Mouse (Mus musculus) liver, adult 2 months (tissue): Measurements from ENCODE around the gene Tbc1d30. TPM values are rescaled to one million over a fixed set of nuclear protein-coding genes. Genes with fewer than 3 reads are reported as not detected.

Experiments used
- DNase-seq: peaks from one replicate; pipeline ENCODE4 v3.0.0-alpha.2; 2011; ENCODE audit warnings: low read depth, low spot score; ENCODE audit errors: extremely low read depth
- H3K27ac ChIP-seq: fragments of 200-500 bp; replicated peaks from 2 replicates; pipeline ENCODE4 v1.5.1; 2012; ENCODE audit warnings: low read depth, mild to moderate bottlenecking, control low read depth, inconsistent platforms, low read length; ENCODE audit not compliant: insufficient read depth
- H3K27me3 ChIP-seq: fragments of 200-500 bp; 2 replicates; pipeline ENCODE4 v1.6.1; 2012; ENCODE audit warnings: mild to moderate bottlenecking, moderate library complexity, low read length, inconsistent platforms; ENCODE audit not compliant: control insufficient read depth, insufficient read depth
- H3K36me3 ChIP-seq: fragments of 200-500 bp; 2 replicates; pipeline ENCODE4 v1.6.1; 2012; ENCODE audit warnings: low read length, inconsistent platforms; ENCODE audit not compliant: control insufficient read depth, insufficient read depth
- H3K4me1 ChIP-seq: fragments of 200-500 bp; 2 replicates; pipeline ENCODE4 v1.6.1; 2011; ENCODE audit warnings: low read length; ENCODE audit not compliant: control insufficient read depth, insufficient read depth
- H3K4me3 ChIP-seq: fragments of 200-500 bp; 2 replicates; pipeline ENCODE4 v1.5.1; 2011; ENCODE audit warnings: low read depth, mild to moderate bottlenecking, control low read depth, low read length, moderate library complexity; ENCODE audit not compliant: insufficient read depth
- H3K79me2 ChIP-seq: fragments of 200-500 bp; 2 replicates; pipeline ENCODE4 v1.6.1; 2012; ENCODE audit warnings: inconsistent platforms, mild to moderate bottlenecking, low read length, moderate library complexity; ENCODE audit not compliant: control insufficient read depth, insufficient read depth
- H3K9ac ChIP-seq: fragments of 200-500 bp; 2 replicates; pipeline ENCODE4 v1.6.1; 2012; ENCODE audit warnings: low read depth, mild to moderate bottlenecking, control low read depth, inconsistent platforms, low read length
- CTCF ChIP-seq: fragments of 200-500 bp; IDR thresholded peaks from 2 replicates; pipeline ENCODE4 v1.5.1; 2011; ENCODE audit warnings: low read depth, low read length, control low read depth
- POLR2A ChIP-seq: fragments of 200-500 bp; IDR thresholded peaks from 2 replicates; pipeline ENCODE4 v1.6.1; 2011; ENCODE audit warnings: low read length, control low read depth; ENCODE audit not compliant: insufficient read depth; ENCODE audit errors: extremely low read depth
- WGBS: fragments of 180-500 bp; shearing (Covaris S2); methylation state at CpG from one replicate; pipeline ENCODE4 v1.1.7; 2018; 5-methylcytosine and 5-hydroxymethylcytosine counted together
- polyA plus RNA-seq: library from polyadenylated mRNA; depleted of rRNA; stranded (reverse); fragments of >200 nt; gene quantifications from 2 replicates; pipeline ENCODE4 v1.2.3, GENCODE M21; 2012
- total RNA-seq: library from RNA; depleted of rRNA; stranded (reverse); fragments of >200 nt; gene quantifications from 2 replicates; pipeline ENCODE4 v1.2.3, GENCODE M21; 2014

The Tbc1d30 gene
- total and polyA plus RNA-seq, 2 experiments, result 2.6 to 8.4 TPM

DNA sequence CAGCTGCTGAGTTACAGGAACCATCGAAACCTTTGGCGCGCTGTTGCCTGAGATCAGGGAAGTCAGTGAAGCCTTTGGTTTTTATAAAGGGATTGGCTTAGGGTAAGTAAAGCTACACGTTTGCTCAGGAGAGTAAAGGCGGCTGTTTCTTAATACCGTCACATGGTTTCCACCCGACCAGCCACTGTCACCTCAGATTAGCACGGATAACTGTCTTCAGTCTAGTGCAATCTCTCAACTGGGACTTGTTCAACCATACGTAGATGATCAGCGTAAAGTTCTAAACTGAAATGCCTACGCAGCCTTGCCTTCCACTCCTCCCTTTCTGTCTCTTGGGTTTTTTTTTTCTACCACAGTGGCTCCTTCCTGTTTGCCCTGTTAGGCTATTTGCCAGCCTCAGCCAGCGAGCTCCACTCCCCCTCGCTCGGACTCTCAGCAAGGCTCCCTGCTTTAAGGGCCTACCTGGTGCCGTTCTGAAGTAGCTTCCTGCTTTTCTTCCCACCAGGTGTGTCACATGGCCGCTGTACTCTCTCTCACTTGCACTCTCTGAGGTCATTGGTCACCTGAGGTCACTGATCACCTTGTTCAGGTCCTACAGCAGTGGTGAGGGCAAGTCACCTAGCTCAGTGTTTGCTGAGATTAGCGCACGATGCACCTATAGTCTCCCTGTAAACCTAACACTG is 17.8 kb upstream of the Tbc1d30 start:
- H3K27ac ChIP-seq, result 0 out of 2 replicates have a peak overlapping the region, but pooled peaks have one; percentile 8
- DNase-seq, result peak; percentile 67
- H3K79me2 ChIP-seq, result peaks cover 35% of the 10 kb centered on the region
- H3K4me1 ChIP-seq, result peaks cover 16% of the 10 kb centered on the region
- H3K4me3 ChIP-seq, result no peak overlapping the region
- no peak overlapping the region for H3K9ac ChIP-seq
- WGBS, result 49% methylated on average over 18 of the region's 18 CpGs
- TF ChIP-seq CTCF, result no peak
- no peak for TF ChIP-seq POLR2A
- no peaks in the 10 kb centered on the region for H3K27me3 ChIP-seq
- peaks cover 18% of the 10 kb centered on the region for H3K36me3 ChIP-seq

DNA sequence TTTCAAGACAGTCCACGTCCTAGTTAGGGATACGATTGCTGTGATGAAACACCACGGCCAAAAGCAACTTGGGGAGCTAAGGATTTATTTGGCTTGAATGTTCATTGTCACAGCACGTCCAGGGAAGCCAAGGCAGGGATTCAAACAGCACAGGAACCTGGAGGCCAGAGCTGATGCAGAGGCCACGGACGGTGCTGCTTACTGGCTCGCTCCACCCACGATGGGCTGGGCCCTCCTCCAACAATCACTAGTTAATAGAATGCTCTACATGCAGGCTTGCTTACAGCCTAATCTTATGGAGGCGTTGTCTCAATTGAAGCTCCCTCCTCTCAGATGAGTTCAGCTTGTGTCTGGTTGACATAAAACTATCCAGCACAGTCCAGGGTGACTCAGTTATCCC is 16.7 kb upstream of the Tbc1d30 start:
- peak; percentile 39 for DNase-seq
- 43% methylated on average over 9 of the region's 9 CpGs for WGBS

GRCm38 (mm10) chr10:121367271-121367670 is 16.2 kb upstream of the Tbc1d30 start:
- WGBS, result 90% methylated on average over 13 of the region's 13 CpGs

More for the DNA sequence above, 16.7 kb upstream of the Tbc1d30 start:
- no peak overlapping the region for H3K9ac ChIP-seq
- peaks cover 16% of the 10 kb centered on the region for H3K4me1 ChIP-seq
- peaks cover 13% of the 10 kb centered on the region for H3K36me3 ChIP-seq
- H3K4me3 ChIP-seq, result no peak overlapping the region
- peaks cover 35% of the 10 kb centered on the region for H3K79me2 ChIP-seq
- TF ChIP-seq CTCF (no peak), POLR2A (no peak)
- no peak overlapping the region for H3K27ac ChIP-seq
- no peaks in the 10 kb centered on the region for H3K27me3 ChIP-seq

DNA sequence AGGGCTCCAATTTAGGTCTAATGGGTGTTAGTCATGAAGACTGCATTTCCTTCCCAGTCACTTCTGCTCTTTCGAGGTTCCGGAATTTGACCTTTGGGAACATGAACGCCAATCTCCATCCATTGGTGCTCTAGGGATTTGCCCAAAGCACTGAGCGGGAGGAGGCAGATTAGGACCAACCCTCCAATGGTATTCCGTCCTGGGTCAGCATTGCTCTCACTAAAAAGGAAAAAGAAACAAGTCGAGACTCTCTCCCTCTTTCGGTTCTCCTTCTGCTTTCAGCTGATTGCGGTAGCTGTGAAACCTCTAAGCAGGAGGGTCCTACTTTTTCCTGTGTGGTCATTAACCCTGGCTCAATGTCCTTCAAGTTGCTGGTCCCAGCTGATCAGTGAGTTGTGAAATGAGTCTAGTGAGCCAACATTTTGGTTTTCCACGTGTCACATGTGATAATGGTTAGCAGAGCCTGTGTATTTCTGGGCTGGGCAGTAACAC is 14.7 kb upstream of the Tbc1d30 start:
- Histone ChIP-seq H3K27ac (peak overlapping the region; percentile 92), H3K27me3 (no peaks in the 10 kb centered on the region), H3K4me1 (peaks cover 16% of the 10 kb centered on the region), H3K9ac (peak overlapping the region; percentile 93), H3K4me3 (peak overlapping the region; percentile 79), H3K79me2 (peaks cover 30% of the 10 kb centered on the region), H3K36me3 (peaks cover 5% of the 10 kb centered on the region; the same call in 1 of the 2 replicates)
- DNase-seq, result peak; percentile 96
- WGBS, result 0% methylated on average over 9 of the region's 9 CpGs
- TF ChIP-seq CTCF (no peak), POLR2A (no peak)

More at GRCm38 (mm10) chr10:121367271-121367670, 16.2 kb upstream of the Tbc1d30 start:
- H3K27me3 ChIP-seq, result no peaks in the 10 kb centered on the region
- DNase-seq, result no peak
- TF ChIP-seq POLR2A (no peak), CTCF (no peak)
- no peak overlapping the region for H3K4me3 ChIP-seq
- no peak overlapping the region for H3K9ac ChIP-seq
- no peak overlapping the region for H3K27ac ChIP-seq
- H3K4me1 ChIP-seq, result peaks cover 16% of the 10 kb centered on the region
- H3K36me3 ChIP-seq, result peaks cover 13% of the 10 kb centered on the region
- H3K79me2 ChIP-seq, result peaks cover 35% of the 10 kb centered on the region

DNA sequence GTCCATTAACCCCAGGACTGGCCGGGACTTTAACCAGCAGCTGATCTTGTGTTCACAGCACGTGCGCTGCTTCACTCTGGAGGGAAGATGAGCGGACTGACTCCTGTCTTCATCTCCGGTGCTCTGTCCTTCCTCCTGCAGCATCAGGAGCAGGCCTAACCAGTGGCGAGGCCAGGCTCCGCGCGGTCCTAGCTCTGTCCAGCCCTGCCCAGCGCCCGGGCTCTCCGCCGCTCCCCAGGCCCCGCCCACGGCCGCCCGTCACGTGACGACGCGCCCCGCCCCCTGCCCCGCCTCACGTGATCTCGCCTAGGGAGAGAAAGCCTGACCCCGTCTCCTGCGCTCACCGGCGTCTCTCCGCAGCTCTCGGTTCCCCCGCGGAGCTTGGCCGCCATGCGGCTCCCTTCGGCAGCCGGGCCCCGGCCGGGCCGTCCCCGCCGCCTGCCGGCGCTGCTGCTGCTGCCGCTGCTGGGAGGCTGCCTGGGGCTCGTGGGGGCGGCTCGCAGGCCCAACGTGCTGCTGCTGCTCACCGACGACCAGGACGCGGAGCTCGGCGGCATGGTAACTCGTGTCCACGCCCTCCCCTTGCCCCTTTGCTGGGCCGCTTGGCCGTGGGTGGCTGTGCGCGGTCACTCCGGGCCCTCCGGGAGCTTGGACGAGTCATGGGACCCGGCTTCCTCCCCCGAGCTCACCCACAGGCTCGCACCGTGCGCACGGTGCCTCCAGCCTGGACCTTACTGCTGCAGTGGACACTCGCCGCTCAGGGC is 13.9 kb upstream of the Tbc1d30 start, which contains the start of gene Gns:
Gene Gns (plus strand): TSS at position 290 of the 764 bp plus-strand sequence.
- H3K27me3 ChIP-seq, result no peaks in the 10 kb centered on the region
- H3K4me1 ChIP-seq, result peaks cover 16% of the 10 kb centered on the region
- peaks cover 30% of the 10 kb centered on the region for H3K79me2 ChIP-seq
- peaks cover 3% of the 10 kb centered on the region; the same call in 1 of the 2 replicates for H3K36me3 ChIP-seq
- under 1% methylated on average over 63 of the region's 72 CpGs for WGBS
- peak within 1 kb of the TSS; percentile 79 for H3K4me3 ChIP-seq
- H3K27ac ChIP-seq, result peak within 1 kb of the TSS; percentile 92
- peak within 1 kb of the TSS; percentile 93 for H3K9ac ChIP-seq
- TF ChIP-seq CTCF (no peak), POLR2A (0 out of 2 replicates have a peak, but pooled peaks have one; percentile 54)
- peak; percentile 92 for DNase-seq
